Mouse (Mus musculus) kidney, adult 8-10 months (tissue): Measurements from ENCODE around the gene Trim10.
"Not testable (repeated sequence)": the region's sequence is repeated elsewhere in the genome, so short reads cannot be mapped to it uniquely, and the experiment has no call there.

Experiments
- DNase-seq, 2 experiments: peaks; one replicate each; pipeline ENCODE4 v3.0.0; 2022

Gene Trim10

GRCm38 (mm10) chr17:36861680-36862079, 7.7 kb upstream of the Trim10 start:
- DNase-seq: no peak

GRCm38 (mm10) chr17:36866719-36867527, 2.5 kb upstream of the Trim10 start, which contains the start of gene Trim15:
Gene Trim15, minus strand, starts transcription at chr17:36867210.
- DNase-seq: peak; percentile 36 to 39

- DNase-seq: no peak
These were observed 538 bp upstream of the Trim10 start for GRCm38 (mm10) chr17:36868836-36869235.

GRCm38 (mm10) chr17:36869955-36870810, 809 bp downstream of the Trim10 start:
- DNase-seq: no peak

- DNase-seq: no peak
These were observed 5.3 kb downstream of the Trim10 start for GRCm38 (mm10) chr17:36874636-36875035.

- DNase-seq: no peak
These were observed 14.0 kb downstream of the Trim10 start for GRCm38 (mm10) chr17:36883350-36883749.

- DNase-seq: no peak
These were observed 15.9 kb downstream of the Trim10 start for GRCm38 (mm10) chr17:36885132-36885790.

- DNase-seq: no peak
These were observed 20.9 kb downstream of the Trim10 start, which contains the start of gene Trim40 for GRCm38 (mm10) chr17:36890073-36890903. Gene Trim40, minus strand, starts transcription at chr17:36890123.

GRCm38 (mm10) chr17:36891496-36891895, 22.1 kb downstream of the Trim10 start:
- not testable (repeated sequence) for DNase-seq

GRCm38 (mm10) chr17:36892362-36892761, 23.0 kb downstream of the Trim10 start:
- peak; percentile 12 to 33 for DNase-seq

GRCm38 (mm10) chr17:36893387-36893786, 24.0 kb downstream of the Trim10 start:
- no peak for DNase-seq

- DNase-seq: peak; percentile 8 to 49
These were observed 27.2 kb downstream of the Trim10 start for GRCm38 (mm10) chr17:36896583-36896982.

GRCm38 (mm10) chr17:36897065-36897464, 27.7 kb downstream of the Trim10 start:
- DNase-seq: no peak

- no peak for DNase-seq
These were observed 28.3 kb downstream of the Trim10 start, which contains the start of gene Trim31 for GRCm38 (mm10) chr17:36897552-36898205. Gene Trim31, plus strand, starts transcription at chr17:36898118.

GRCm38 (mm10) chr17:36899376-36899775, 30.0 kb downstream of the Trim10 start:
- DNase-seq: no peak

GRCm38 (mm10) chr17:36900001-36900400, 30.6 kb downstream of the Trim10 start:
- no peak for DNase-seq

- no peak for DNase-seq
These were observed 31.3 kb downstream of the Trim10 start for GRCm38 (mm10) chr17:36900691-36901090.

GRCm38 (mm10) chr17:36903651-36904050, 34.3 kb downstream of the Trim10 start:
- no peak for DNase-seq

GRCm38 (mm10) chr17:36908235-36908634, 38.9 kb downstream of the Trim10 start:
- no peak for DNase-seq

- no peak for DNase-seq
These were observed 40.4 kb downstream of the Trim10 start for GRCm38 (mm10) chr17:36909802-36910201.

GRCm38 (mm10) chr17:36912031-36912430, 42.7 kb downstream of the Trim10 start:
- DNase-seq: peak in 1 of 2 experiments; percentile 6
